ENCODE assay signal across 13 mouse cellular contexts in the genomic region with DNA sequence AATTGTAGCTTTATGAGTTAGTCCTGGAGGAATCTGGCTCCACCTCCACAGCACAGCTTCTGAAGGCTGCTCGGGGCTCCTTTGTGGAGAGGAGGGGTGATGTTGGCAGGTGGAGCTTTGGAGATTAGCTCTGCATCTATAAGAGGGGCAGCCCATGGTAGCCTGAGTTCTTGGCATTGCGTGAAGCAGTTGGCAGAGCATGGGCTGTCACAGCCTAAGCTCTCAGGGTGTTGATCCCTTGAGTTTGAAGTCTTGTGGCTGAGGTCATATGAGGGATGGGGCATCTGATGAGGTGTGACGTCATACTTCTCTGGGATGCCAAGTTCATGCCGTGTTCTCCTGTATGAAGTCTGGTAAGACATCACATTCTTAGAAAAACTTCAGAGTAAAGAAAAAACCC.
DNase-seq lines count a peak whose midpoint lies in the region; ATAC-seq and TF ChIP-seq lines count a peak whose summit lies in the region.
"Had no signal": no experiment of that assay in that cellular context is flagged by ENCODE, and none has a peak within 500 bp of the region (broad histone marks: within the 10 kb centered on the region; RNA-seq: fewer than 3 reads in every experiment).

No protein-coding gene starts in this region.

- no peak for TF ChIP-seq EP300 in liver, postnatal 0 days (IDR thresholded peaks at IDR 0.05; ENCODE audit: low read depth)

- H3K4me2 ChIP-seq in forebrain, embryonic 13.5 days = no peak overlapping the region
- H3K4me2 ChIP-seq in forebrain, embryonic 11.5 days (ENCODE audit: low read depth, low read length, severe bottlenecking) = no peak overlapping the region
- H3K4me2 ChIP-seq in hindbrain, postnatal 0 days (ENCODE audit: low read depth, low read length) = no peak overlapping the region
- H3K4me2 ChIP-seq in hindbrain, embryonic 13.5 days = no peak overlapping the region
- H3K4me2 ChIP-seq in liver, postnatal 0 days (ENCODE audit: low read depth, low read length) = peak overlapping the region; percentile 22; the same call in 1 of the 2 replicates
- H3K4me2 ChIP-seq: hindbrain, embryonic 14.5 days; midbrain, embryonic 11.5 days; neural tube, embryonic 13.5 days had no signal

- 66% methylated on average over 4 of the region's 4 CpGs for WGBS in forebrain, embryonic 13.5 days
- WGBS in forebrain, embryonic 11.5 days = 74% methylated on average over 4 of the region's 4 CpGs
- 46% methylated on average over 4 of the region's 4 CpGs for WGBS in hindbrain, postnatal 0 days
- WGBS in hindbrain, embryonic 13.5 days = 77% methylated on average over 4 of the region's 4 CpGs
- WGBS in liver, postnatal 0 days (ENCODE audit: insufficient replicate concordance) = 63% methylated on average over 4 of the region's 4 CpGs

- peak; percentile 38; the same call in 1 of the 2 replicates for ATAC-seq in forebrain, embryonic 13.5 days
- ATAC-seq in forebrain, embryonic 11.5 days (replicated peaks; ENCODE audit: low FRiP score) = no peak
- ATAC-seq in hindbrain, postnatal 0 days = peak; percentile 62; the same call in 1 of the 2 replicates
- ATAC-seq in hindbrain, embryonic 13.5 days (ENCODE audit: low FRiP score) = no peak
- peak; percentile 72 for ATAC-seq in liver, postnatal 0 days

- no peak for TF ChIP-seq CTCF in hindbrain, postnatal 0 days (IDR thresholded peaks at IDR 0.05; ENCODE audit: low read depth)
- no peak for TF ChIP-seq CTCF in liver, postnatal 0 days (IDR thresholded peaks at IDR 0.05; ENCODE audit: low read depth)

- H3K4me1 ChIP-seq in forebrain, embryonic 13.5 days = peaks cover 15% of the 10 kb centered on the region
- H3K4me1 ChIP-seq in forebrain, embryonic 11.5 days (replicated peaks; ENCODE audit: control insufficient read depth, insufficient read depth, low read length) = no peaks in the 10 kb centered on the region; the same call in 1 of the 2 replicates
- H3K4me1 ChIP-seq in hindbrain, postnatal 0 days (ENCODE audit: insufficient read depth, low read length) = 0 out of 2 replicates have a peak, but pooled peaks cover 4% of the 10 kb centered on the region
- peaks cover 3% of the 10 kb centered on the region; the same call in 1 of the 2 replicates for H3K4me1 ChIP-seq in hindbrain, embryonic 13.5 days (replicated peaks)
- no peaks in the 10 kb centered on the region for H3K4me1 ChIP-seq in liver, postnatal 0 days (ENCODE audit: insufficient read depth)

- no peak for DNase-seq in forebrain, embryonic 11.5 days (ENCODE audit: low spot score)
- DNase-seq in hindbrain, postnatal 0 days (ENCODE audit: low spot score) = peak; percentile 62
- peak; percentile 31 for DNase-seq in c-Kit-positive CD71-positive TER-119-negative erythroid progenitor cells, embryonic 14.5 days (ENCODE audit: low read depth)
- DNase-seq in liver, postnatal 0 days = no peak
- no peak for DNase-seq in frontal cortex, postnatal 25 days (ENCODE audit: low spot score in 2 of 2)
- no peak for DNase-seq in embryo, embryonic 9.5 days (ENCODE audit: extremely low spot score)
- DNase-seq: B cell, adult 2 months had no signal

- no peak overlapping the region for H3K9ac ChIP-seq in forebrain, embryonic 13.5 days
- no peak overlapping the region for H3K9ac ChIP-seq in forebrain, embryonic 11.5 days (ENCODE audit: low read length)
- no peak overlapping the region for H3K9ac ChIP-seq in hindbrain, postnatal 0 days (replicated peaks; ENCODE audit: low read length)
- H3K9ac ChIP-seq in hindbrain, embryonic 13.5 days = no peak overlapping the region
- H3K9ac ChIP-seq in liver, postnatal 0 days (replicated peaks) = no peak overlapping the region
- H3K9ac ChIP-seq: hindbrain, embryonic 14.5 days; neural tube, embryonic 13.5 days had no signal

- no peaks in the 10 kb centered on the region for H3K27me3 ChIP-seq in forebrain, embryonic 13.5 days
- H3K27me3 ChIP-seq in forebrain, embryonic 11.5 days (ENCODE audit: control insufficient read depth, insufficient read depth, low read length) = no peaks in the 10 kb centered on the region
- no peaks in the 10 kb centered on the region for H3K27me3 ChIP-seq in hindbrain, postnatal 0 days (ENCODE audit: insufficient read depth, low read length)
- no peaks in the 10 kb centered on the region; the same call in 1 of the 2 replicates for H3K27me3 ChIP-seq in hindbrain, embryonic 13.5 days
- H3K27me3 ChIP-seq in liver, postnatal 0 days (ENCODE audit: insufficient read depth, low read length) = no peaks in the 10 kb centered on the region
- H3K27me3 ChIP-seq: neural tube, embryonic 13.5 days had no signal

- no peak overlapping the region for H3K27ac ChIP-seq in forebrain, embryonic 13.5 days
- H3K27ac ChIP-seq in forebrain, embryonic 11.5 days (ENCODE audit: low read depth, low read length) = no peak overlapping the region
- no peak overlapping the region for H3K27ac ChIP-seq in hindbrain, postnatal 0 days
- H3K27ac ChIP-seq in hindbrain, embryonic 13.5 days = no peak overlapping the region
- peak overlapping the region; percentile 80 for H3K27ac ChIP-seq in liver, postnatal 0 days (ENCODE audit: low read depth)
- H3K27ac ChIP-seq: hindbrain, embryonic 14.5 days; kidney, postnatal 0 days; neural tube, embryonic 13.5 days had no signal

- H3K4me3 ChIP-seq in forebrain, embryonic 13.5 days = no peak overlapping the region
- no peak overlapping the region for H3K4me3 ChIP-seq in forebrain, embryonic 11.5 days (ENCODE audit: low read depth, low read length)
- H3K4me3 ChIP-seq in hindbrain, postnatal 0 days (ENCODE audit: low read length) = no peak overlapping the region
- no peak overlapping the region for H3K4me3 ChIP-seq in hindbrain, embryonic 13.5 days
- no peak overlapping the region for H3K4me3 ChIP-seq in liver, postnatal 0 days (ENCODE audit: low read depth, low read length)
- H3K4me3 ChIP-seq: neural tube, embryonic 13.5 days had no signal

- H3K9me3 ChIP-seq in forebrain, embryonic 13.5 days (replicated peaks) = no peaks in the 10 kb centered on the region
- H3K9me3 ChIP-seq in forebrain, embryonic 11.5 days (ENCODE audit: control insufficient read depth, low read length) = no peaks in the 10 kb centered on the region
- no peaks in the 10 kb centered on the region for H3K9me3 ChIP-seq in hindbrain, postnatal 0 days (ENCODE audit: low read length)
- no peaks in the 10 kb centered on the region; the same call in 1 of the 2 replicates for H3K9me3 ChIP-seq in hindbrain, embryonic 13.5 days
- no peaks in the 10 kb centered on the region for H3K9me3 ChIP-seq in liver, postnatal 0 days (ENCODE audit: low read length)
- H3K9me3 ChIP-seq: neural tube, embryonic 13.5 days had no signal

- no peaks in the 10 kb centered on the region for H3K36me3 ChIP-seq in forebrain, embryonic 13.5 days (ENCODE audit: poor library complexity, severe bottlenecking)
- no peaks in the 10 kb centered on the region for H3K36me3 ChIP-seq in forebrain, embryonic 11.5 days (ENCODE audit: control insufficient read depth, insufficient read depth, low read length)
- no peaks in the 10 kb centered on the region for H3K36me3 ChIP-seq in hindbrain, postnatal 0 days (ENCODE audit: insufficient read depth, low read length)
- H3K36me3 ChIP-seq in hindbrain, embryonic 13.5 days = no peaks in the 10 kb centered on the region
- H3K36me3 ChIP-seq in liver, postnatal 0 days (replicated peaks; ENCODE audit: insufficient read depth, low read length) = no peaks in the 10 kb centered on the region
- H3K36me3 ChIP-seq: neural tube, embryonic 13.5 days had no signal

Comparison
In these comparisons a context has a peak if more than half of its experiments do, and no peak if none do; other contexts are left out.
1. ATAC-seq: peak in forebrain, embryonic 13.5 days (single experiment), hindbrain, postnatal 0 days (single experiment) and liver, postnatal 0 days (single experiment); none in forebrain, embryonic 11.5 days (single experiment) and hindbrain, embryonic 13.5 days (single experiment).
2. DNase-seq: peak in hindbrain, postnatal 0 days (single experiment) and c-Kit-positive CD71-positive TER-119-negative erythroid progenitor cells, embryonic 14.5 days (single experiment); none in forebrain, embryonic 11.5 days (single experiment), liver, postnatal 0 days (single experiment), frontal cortex, postnatal 25 days (0 of 2) and embryo, embryonic 9.5 days (single experiment).